Mouse (Mus musculus): ENCODE results near the gene Bach1. TPM values are rescaled to one million over a fixed set of nuclear protein-coding genes. Genes with fewer than 3 reads are reported as not detected.

Gene Bach1
- polyA plus RNA-seq, 1 experiment from 2014 or later: 19.4 TPM

- no peak for ATAC-seq (ENCODE audit: low FRiP score)
- Histone ChIP-seq H3K27ac (no peak overlapping the region), H3K27me3 (no peaks in the 10 kb centered on the region), H3K9me3 (no peaks in the 10 kb centered on the region), H3K4me3 (replicated peaks) (no peak overlapping the region), H3K4me2 (no peak overlapping the region), H3K36me3 (replicated peaks) (no peaks in the 10 kb centered on the region), H3K9ac (no peak overlapping the region), H3K4me1 (no peaks in the 10 kb centered on the region)
- 89% methylated on average over 19 of the region's 19 CpGs for WGBS
Measured at GRCm38 (mm10) chr16:87665752-87666619, 32.8 kb upstream of the Bach1 start.

GRCm38 (mm10) chr16:87666620-87667004 is 32.1 kb upstream of the Bach1 start:
- no peak overlapping the region for H3K4me3 ChIP-seq (replicated peaks)
- no peaks in the 10 kb centered on the region for H3K4me1 ChIP-seq
- H3K9me3 ChIP-seq: no peaks in the 10 kb centered on the region
- no peak for ATAC-seq (ENCODE audit: low FRiP score)
- no peak overlapping the region for H3K4me2 ChIP-seq
- WGBS: 87% methylated on average over 4 of the region's 4 CpGs
- H3K27ac ChIP-seq: no peak overlapping the region
- no peak overlapping the region for H3K9ac ChIP-seq
- no peaks in the 10 kb centered on the region for H3K27me3 ChIP-seq
- H3K36me3 ChIP-seq (replicated peaks): no peaks in the 10 kb centered on the region

GRCm38 (mm10) chr16:87668002-87668401 is 30.7 kb upstream of the Bach1 start:
- Histone ChIP-seq H3K4me2 (no peak overlapping the region), H3K36me3 (replicated peaks) (no peaks in the 10 kb centered on the region), H3K27me3 (no peaks in the 10 kb centered on the region), H3K27ac (no peak overlapping the region), H3K9ac (no peak overlapping the region), H3K4me3 (replicated peaks) (no peak overlapping the region), H3K4me1 (no peaks in the 10 kb centered on the region), H3K9me3 (no peaks in the 10 kb centered on the region)
- no peak for ATAC-seq (ENCODE audit: low FRiP score)
- WGBS: 93% methylated on average over 6 of the region's 6 CpGs

GRCm38 (mm10) chr16:87670091-87670820 is 28.5 kb upstream of the Bach1 start:
- no peak overlapping the region for H3K4me2 ChIP-seq
- H3K4me3 ChIP-seq (replicated peaks): no peak overlapping the region
- no peaks in the 10 kb centered on the region for H3K36me3 ChIP-seq (replicated peaks)
- H3K9me3 ChIP-seq: no peaks in the 10 kb centered on the region
- no peak overlapping the region for H3K27ac ChIP-seq
- 75% methylated on average over 8 of the region's 8 CpGs for WGBS
- H3K27me3 ChIP-seq: no peaks in the 10 kb centered on the region
- ATAC-seq (ENCODE audit: low FRiP score): no peak
- H3K9ac ChIP-seq: no peak overlapping the region
- H3K4me1 ChIP-seq: no peaks in the 10 kb centered on the region

GRCm38 (mm10) chr16:87670821-87671165 is 28.0 kb upstream of the Bach1 start:
- H3K27me3 ChIP-seq: no peaks in the 10 kb centered on the region
- WGBS: 83% methylated on average over 9 of the region's 9 CpGs

GRCm38 (mm10) chr16:87671336-87671735 is 27.4 kb upstream of the Bach1 start:
- Histone ChIP-seq H3K27ac (no peak overlapping the region), H3K4me1 (no peaks in the 10 kb centered on the region), H3K27me3 (no peaks in the 10 kb centered on the region), H3K4me3 (replicated peaks) (no peak overlapping the region), H3K9ac (no peak overlapping the region), H3K4me2 (no peak overlapping the region), H3K36me3 (replicated peaks) (no peaks in the 10 kb centered on the region), H3K9me3 (no peaks in the 10 kb centered on the region)
- 86% methylated on average over 12 of the region's 12 CpGs for WGBS
- no peak for ATAC-seq (ENCODE audit: low FRiP score)

More at GRCm38 (mm10) chr16:87670821-87671165, 28.0 kb upstream of the Bach1 start:
- ATAC-seq (ENCODE audit: low FRiP score): no peak
- H3K36me3 ChIP-seq (replicated peaks): no peaks in the 10 kb centered on the region
- H3K4me3 ChIP-seq (replicated peaks): no peak overlapping the region
- H3K4me1 ChIP-seq: no peaks in the 10 kb centered on the region
- no peak overlapping the region for H3K4me2 ChIP-seq
- no peak overlapping the region for H3K9ac ChIP-seq
- no peaks in the 10 kb centered on the region for H3K9me3 ChIP-seq
- H3K27ac ChIP-seq: no peak overlapping the region

- Histone ChIP-seq H3K4me2 (no peak overlapping the region), H3K27ac (no peak overlapping the region), H3K27me3 (no peaks in the 10 kb centered on the region), H3K9me3 (no peaks in the 10 kb centered on the region), H3K36me3 (replicated peaks) (no peaks in the 10 kb centered on the region), H3K9ac (no peak overlapping the region), H3K4me3 (replicated peaks) (no peak overlapping the region), H3K4me1 (no peaks in the 10 kb centered on the region)
- ATAC-seq (ENCODE audit: low FRiP score): no peak
- WGBS: 89% methylated on average over 7 of the region's 7 CpGs
Measured at GRCm38 (mm10) chr16:87673155-87673554, 25.6 kb upstream of the Bach1 start.

GRCm38 (mm10) chr16:87676182-87676581 is 22.6 kb upstream of the Bach1 start:
- Histone ChIP-seq H3K36me3 (replicated peaks) (no peaks in the 10 kb centered on the region), H3K4me3 (replicated peaks) (no peak overlapping the region), H3K27me3 (no peaks in the 10 kb centered on the region), H3K9me3 (no peaks in the 10 kb centered on the region), H3K27ac (no peak overlapping the region), H3K4me2 (no peak overlapping the region), H3K4me1 (no peaks in the 10 kb centered on the region), H3K9ac (no peak overlapping the region)
- 82% methylated on average over 10 of the region's 10 CpGs for WGBS
- no peak for ATAC-seq (ENCODE audit: low FRiP score)

GRCm38 (mm10) chr16:87678667-87679066 is 20.1 kb upstream of the Bach1 start:
- WGBS: 74% methylated on average over 11 of the region's 11 CpGs

GRCm38 (mm10) chr16:87680912-87681634 is 17.7 kb upstream of the Bach1 start:
- Histone ChIP-seq H3K27ac (no peak overlapping the region), H3K36me3 (replicated peaks) (no peaks in the 10 kb centered on the region)

More at GRCm38 (mm10) chr16:87678667-87679066, 20.1 kb upstream of the Bach1 start:
- no peak overlapping the region for H3K4me3 ChIP-seq (replicated peaks)
- no peaks in the 10 kb centered on the region for H3K9me3 ChIP-seq
- no peak overlapping the region for H3K27ac ChIP-seq
- no peaks in the 10 kb centered on the region for H3K4me1 ChIP-seq
- no peak overlapping the region for H3K9ac ChIP-seq
- no peak overlapping the region for H3K4me2 ChIP-seq
- no peak for ATAC-seq (ENCODE audit: low FRiP score)
- H3K27me3 ChIP-seq: no peaks in the 10 kb centered on the region
- no peaks in the 10 kb centered on the region for H3K36me3 ChIP-seq (replicated peaks)

GRCm38 (mm10) chr16:87681848-87682247 is 16.9 kb upstream of the Bach1 start:
- Histone ChIP-seq H3K4me3 (replicated peaks) (no peak overlapping the region), H3K4me2 (no peak overlapping the region), H3K9ac (no peak overlapping the region), H3K4me1 (no peaks in the 10 kb centered on the region), H3K27me3 (no peaks in the 10 kb centered on the region), H3K27ac (no peak overlapping the region), H3K9me3 (no peaks in the 10 kb centered on the region), H3K36me3 (replicated peaks) (no peaks in the 10 kb centered on the region)
- 60% methylated on average over 3 of the region's 3 CpGs for WGBS
- no peak for ATAC-seq (ENCODE audit: low FRiP score)

More at GRCm38 (mm10) chr16:87680912-87681634, 17.7 kb upstream of the Bach1 start:
- Histone ChIP-seq H3K4me3 (replicated peaks) (no peak overlapping the region), H3K9me3 (no peaks in the 10 kb centered on the region), H3K4me2 (no peak overlapping the region), H3K4me1 (no peaks in the 10 kb centered on the region), H3K27me3 (no peaks in the 10 kb centered on the region), H3K9ac (no peak overlapping the region)
- WGBS: 93% methylated on average over 9 of the region's 9 CpGs
- no peak for ATAC-seq (ENCODE audit: low FRiP score)

- Histone ChIP-seq H3K4me3 (replicated peaks) (no peak overlapping the region), H3K27me3 (no peaks in the 10 kb centered on the region), H3K36me3 (replicated peaks) (no peaks in the 10 kb centered on the region), H3K4me2 (no peak overlapping the region), H3K9ac (no peak overlapping the region), H3K9me3 (no peaks in the 10 kb centered on the region), H3K27ac (no peak overlapping the region), H3K4me1 (no peaks in the 10 kb centered on the region)
- 90% methylated on average over 1 of the region's 1 CpGs for WGBS
- ATAC-seq (ENCODE audit: low FRiP score): no peak
Measured at GRCm38 (mm10) chr16:87686458-87686857, 12.3 kb upstream of the Bach1 start.
